Mouse (Mus musculus) kidney, adult 2 months (tissue): ENCODE data around the gene Dph2.

Experiments
- CTCF ChIP-seq: fragments of 200-500 bp; conservative IDR thresholded peaks from 2 replicates; pipeline ENCODE4 v1.5.1; 2011; ENCODE audit warnings: low read depth, mild to moderate bottlenecking, control low read depth, low read length, moderate library complexity, mixed read lengths; ENCODE audit not compliant: insufficient read depth, insufficient read length
- POLR2A ChIP-seq: fragments of 200-500 bp; IDR thresholded peaks from one replicate; pipeline ENCODE4 v1.6.1; 2011; ENCODE audit warnings: low read depth, low read length, control low read depth

DNA sequence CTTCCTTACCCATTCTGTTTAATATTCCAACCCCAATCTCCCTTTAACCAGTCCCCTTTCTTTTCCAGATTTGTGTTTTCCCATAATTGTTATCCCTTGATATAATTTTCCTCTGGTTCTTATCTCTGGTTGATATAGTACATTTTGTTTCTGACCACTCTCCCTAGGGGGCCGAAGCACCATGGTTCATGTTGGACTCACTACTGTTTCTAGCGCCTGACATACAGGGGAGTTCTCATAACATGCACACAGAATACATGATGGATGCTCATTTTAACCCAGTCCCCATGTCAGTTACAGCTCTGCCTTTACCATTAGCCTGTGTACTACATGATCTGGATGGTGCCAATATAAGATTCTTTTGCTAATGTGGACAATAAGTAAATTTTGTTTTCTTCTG lies 3.9 kb downstream of the Dph2 start:
- TF ChIP-seq CTCF = no peak
- no peak for TF ChIP-seq POLR2A
